Mouse (Mus musculus): ENCODE results near the gene Ybx2.
"Not testable (repeated sequence)": the region's sequence is repeated elsewhere in the genome, so short reads cannot be mapped to it uniquely, and the experiment has no call there.

Gene Ybx2

GRCm38 (mm10) chr11:69936714-69937347, 1.2 kb downstream of the Ybx2 start:
- peak; percentile 51 to 61 for DNase-seq

- peak in 1 of 2 experiments; percentile 52 for DNase-seq
Observed at GRCm38 (mm10) chr11:69937385-69937784, 1.8 kb downstream of the Ybx2 start.

GRCm38 (mm10) chr11:69937834-69938233, 2.2 kb downstream of the Ybx2 start:
- no peak for DNase-seq

- no peak for DNase-seq
Observed at GRCm38 (mm10) chr11:69938401-69938979, 2.9 kb downstream of the Ybx2 start.

- DNase-seq = no peak
Observed at GRCm38 (mm10) chr11:69939181-69939580, 3.6 kb downstream of the Ybx2 start.

- DNase-seq = no peak
Observed at GRCm38 (mm10) chr11:69939731-69940130, 4.1 kb downstream of the Ybx2 start.

GRCm38 (mm10) chr11:69940962-69941361, 5.4 kb downstream of the Ybx2 start:
- DNase-seq = peak; percentile 89 to 91

- DNase-seq = no peak
Observed at GRCm38 (mm10) chr11:69945216-69945615, 9.6 kb downstream of the Ybx2 start.

GRCm38 (mm10) chr11:69945997-69946891, 10.6 kb downstream of the Ybx2 start:
- DNase-seq = no peak

- DNase-seq = peak; percentile 58 to 62
Observed at GRCm38 (mm10) chr11:69947337-69948065, 11.9 kb downstream of the Ybx2 start.

- DNase-seq = peak; percentile 94 to 96
Observed at GRCm38 (mm10) chr11:69948066-69948762, 12.6 kb downstream of the Ybx2 start, which contains the start of gene Slc2a4. Slc2a4 (minus strand) TSS chr11:69948188.

- DNase-seq = peak; percentile 92 to 96
Observed at GRCm38 (mm10) chr11:69948763-69949150, 13.2 kb downstream of the Ybx2 start.

GRCm38 (mm10) chr11:69950807-69951459, 15.3 kb downstream of the Ybx2 start:
- DNase-seq = no peak

GRCm38 (mm10) chr11:69952274-69952673, 16.7 kb downstream of the Ybx2 start:
- DNase-seq = no peak

GRCm38 (mm10) chr11:69953267-69953915, 17.8 kb downstream of the Ybx2 start:
- no peak for DNase-seq

- DNase-seq = not testable (repeated sequence)
Observed at GRCm38 (mm10) chr11:69955618-69956017, 20.0 kb downstream of the Ybx2 start.

- DNase-seq = no peak
Observed at GRCm38 (mm10) chr11:69956218-69956617, 20.6 kb downstream of the Ybx2 start.

- DNase-seq = no peak
Observed at GRCm38 (mm10) chr11:69960616-69961015, 25.0 kb downstream of the Ybx2 start.

GRCm38 (mm10) chr11:69961841-69962240, 26.2 kb downstream of the Ybx2 start:
- no peak for DNase-seq

GRCm38 (mm10) chr11:69964650-69965270, 29.2 kb downstream of the Ybx2 start, which contains the start of gene Cldn7:
Cldn7 (plus strand) TSS chr11:69964779.
- DNase-seq = no peak

Data from cerebellum, postnatal 10 days (tissue).